Mouse (Mus musculus): ENCODE results near the gene Tspan18.

Gene Tspan18

GRCm38 (mm10) chr2:93182859-93183258 lies 151.4 kb downstream of the Tspan18 start:
- DNase-seq (ENCODE audit: low spot score in 2 of 2), result no peak

GRCm38 (mm10) chr2:93180077-93180844 lies 154.0 kb downstream of the Tspan18 start:
- peak in 1 of 2 experiments; percentile 53 for DNase-seq (ENCODE audit: low spot score in 2 of 2)

GRCm38 (mm10) chr2:93179603-93180002 lies 154.7 kb downstream of the Tspan18 start:
- no peak for DNase-seq (ENCODE audit: low spot score in 2 of 2)

- DNase-seq (ENCODE audit: low spot score in 2 of 2), result no peak
Observed at GRCm38 (mm10) chr2:93178313-93178677, 156.0 kb downstream of the Tspan18 start.

- no peak for DNase-seq (ENCODE audit: low spot score in 2 of 2)
Observed at GRCm38 (mm10) chr2:93177668-93178312, 156.5 kb downstream of the Tspan18 start.

GRCm38 (mm10) chr2:93176871-93177667 lies 157.2 kb downstream of the Tspan18 start:
- no peak for DNase-seq (ENCODE audit: low spot score in 2 of 2)

- DNase-seq (ENCODE audit: low spot score in 2 of 2), result no peak
Observed at GRCm38 (mm10) chr2:93176193-93176798, 158.0 kb downstream of the Tspan18 start.

- DNase-seq (ENCODE audit: low spot score in 2 of 2), result no peak
Observed at GRCm38 (mm10) chr2:93175721-93176120, 158.6 kb downstream of the Tspan18 start.

- no peak for DNase-seq (ENCODE audit: low spot score in 2 of 2)
Observed at GRCm38 (mm10) chr2:93175278-93175677, 159.0 kb downstream of the Tspan18 start.

- no peak for DNase-seq (ENCODE audit: low spot score in 2 of 2)
Observed at GRCm38 (mm10) chr2:93174159-93174558, 160.1 kb downstream of the Tspan18 start.

GRCm38 (mm10) chr2:93172460-93172859 lies 161.8 kb downstream of the Tspan18 start:
- no peak for DNase-seq (ENCODE audit: low spot score in 2 of 2)

GRCm38 (mm10) chr2:93171929-93172328 lies 162.4 kb downstream of the Tspan18 start:
- DNase-seq (ENCODE audit: low spot score in 2 of 2), result no peak

GRCm38 (mm10) chr2:93170845-93171200 lies 163.5 kb downstream of the Tspan18 start:
- no peak for DNase-seq (ENCODE audit: low spot score in 2 of 2)

- no peak for DNase-seq (ENCODE audit: low spot score in 2 of 2)
Observed at GRCm38 (mm10) chr2:93170156-93170844, 164.0 kb downstream of the Tspan18 start.

- DNase-seq (ENCODE audit: low spot score in 2 of 2), result no peak
Observed at GRCm38 (mm10) chr2:93166734-93167406, 167.4 kb downstream of the Tspan18 start.

GRCm38 (mm10) chr2:93166295-93166694 lies 168.0 kb downstream of the Tspan18 start:
- no peak for DNase-seq (ENCODE audit: low spot score in 2 of 2)

- no peak for DNase-seq (ENCODE audit: low spot score in 2 of 2)
Observed at GRCm38 (mm10) chr2:93163750-93164335, 170.5 kb downstream of the Tspan18 start.

- no peak for DNase-seq (ENCODE audit: low spot score in 2 of 2)
Observed at GRCm38 (mm10) chr2:93163317-93163716, 171.0 kb downstream of the Tspan18 start.

- DNase-seq (ENCODE audit: low spot score in 2 of 2), result no peak
Observed at GRCm38 (mm10) chr2:93162791-93163190, 171.5 kb downstream of the Tspan18 start.

- no peak for DNase-seq (ENCODE audit: low spot score in 2 of 2)
Observed at GRCm38 (mm10) chr2:93161914-93162664, 172.2 kb downstream of the Tspan18 start.
